ENCODE assay signal across 8 mouse cellular contexts in genomic region chr17:6492950-6493349, GRCm38 (mm10).
DNase-seq lines count a peak whose midpoint lies in the region; ATAC-seq and TF ChIP-seq lines count a peak whose summit lies in the region.
"Not testable (repeated sequence)": the region's sequence is repeated elsewhere in the genome, so short reads cannot be mapped to it uniquely, and the experiment has no call there.

No protein-coding gene starts in this region.

- not testable (repeated sequence) for H3K36me3 ChIP-seq in hindbrain, postnatal 0 days (ENCODE audit: insufficient read depth, low read length)

- 45% methylated on average over 21 of the region's 23 CpGs for WGBS in hindbrain, postnatal 0 days

- not testable (repeated sequence) for H3K27ac ChIP-seq in hindbrain, postnatal 0 days

- DNase-seq in adrenal gland, adult 18-20 months (ENCODE audit: low spot score in 2 of 2): peak; percentile 70 to 71
- peak; percentile 42 for DNase-seq in embryo, embryonic 11 days
- DNase-seq in gastrocnemius, postnatal 36 days: peak; percentile 73 to 75
- DNase-seq in hindbrain, postnatal 0 days (ENCODE audit: low spot score): peak; percentile 83
- peak; percentile 59 for DNase-seq in left cerebral cortex, adult 11 months (ENCODE audit: low spot score)
- DNase-seq in lung, postnatal 4 days: peak; percentile 82 to 84
- DNase-seq in retina, postnatal 1 day: peak; percentile 66
- peak; percentile 82 for DNase-seq in thymus, postnatal 4 days

- H3K4me2 ChIP-seq in hindbrain, postnatal 0 days (ENCODE audit: low read depth, low read length): peak overlapping the region; percentile 37; the same call in 1 of the 2 replicates

- peak overlapping the region; percentile 30 for H3K4me3 ChIP-seq in hindbrain, postnatal 0 days (ENCODE audit: low read length)

- ATAC-seq in hindbrain, postnatal 0 days: peak; percentile 38; the same call in 1 of the 2 replicates

- not testable (repeated sequence) for H3K27me3 ChIP-seq in hindbrain, postnatal 0 days (ENCODE audit: insufficient read depth, low read length)

- not testable (repeated sequence) for H3K4me1 ChIP-seq in hindbrain, postnatal 0 days (ENCODE audit: insufficient read depth, low read length)

- H3K9ac ChIP-seq in hindbrain, postnatal 0 days (replicated peaks; ENCODE audit: low read length): not testable (repeated sequence)

- intact Hi-C loops in gastrocnemius, postnatal 36 days (cut with DNase I): not testable (repeated sequence)

- H3K9me3 ChIP-seq in hindbrain, postnatal 0 days (ENCODE audit: low read length): not testable (repeated sequence)

- TF ChIP-seq CTCF in hindbrain, postnatal 0 days (IDR thresholded peaks at IDR 0.05; ENCODE audit: low read depth): not testable (repeated sequence)
